Comparison of ENCODE assay signal across 8 mouse cellular contexts in the genomic region with DNA sequence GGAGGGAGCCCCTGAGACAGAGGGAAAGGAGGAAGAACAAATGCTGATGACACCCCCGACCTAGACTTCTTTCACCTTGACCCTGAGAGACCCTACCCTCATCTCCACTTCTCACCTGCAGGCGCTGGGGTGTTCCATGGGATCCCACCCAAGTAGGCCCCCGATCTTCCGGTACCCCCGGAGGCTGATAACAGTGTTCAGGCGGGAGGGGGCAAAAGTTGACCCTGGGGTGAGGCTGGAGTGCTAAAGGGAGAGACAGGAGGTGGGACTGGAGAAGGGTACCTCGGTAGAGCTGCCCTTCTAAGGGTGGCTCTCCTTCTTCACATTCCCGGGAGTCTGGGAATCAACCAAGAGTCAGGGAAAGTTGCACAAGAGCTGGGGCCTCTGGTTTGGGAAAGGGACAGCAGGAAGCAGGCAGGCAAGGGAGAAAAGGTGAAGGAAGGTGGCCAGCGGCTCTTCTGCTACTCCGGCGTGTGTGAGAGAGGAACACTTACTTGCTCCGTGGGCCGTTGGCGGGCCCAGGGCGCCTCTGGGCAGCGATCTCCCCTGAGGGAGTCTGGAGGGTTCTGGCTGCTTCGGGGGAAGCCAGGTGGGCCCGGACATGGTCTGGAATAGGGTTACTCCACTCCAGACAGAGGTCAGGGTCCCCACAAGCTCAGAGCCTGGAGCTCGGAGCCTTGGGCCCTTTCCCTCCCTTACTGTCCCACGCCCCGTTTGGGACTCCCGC. TPM values are rescaled to one million over a fixed set of nuclear protein-coding genes. Genes with fewer than 3 reads are reported as not detected.
A peak's percentile ranks its signal among the peaks of the same experiment; 100 is the strongest.
DNase-seq lines count a peak whose midpoint lies in the region; ATAC-seq and TF ChIP-seq lines count a peak whose summit lies in the region.

No protein-coding gene starts in this region.

- peak; percentile 27; the same call in 1 of the 2 replicates for ATAC-seq in neural tube, embryonic 11.5 days (ENCODE audit: insufficient read depth, low FRiP score, low TSS enrichment)
- ATAC-seq in forebrain, embryonic 14.5 days, result peak; percentile 58
- peak; percentile 36 for ATAC-seq in liver, embryonic 14.5 days (ENCODE audit: insufficient read depth)
- peak; percentile 43; the same call in 1 of the 2 replicates for ATAC-seq in stomach, embryonic 14.5 days (ENCODE audit: insufficient number of reproducible peaks, insufficient read depth, low FRiP score, low read depth)
- ATAC-seq in CD4-positive, CD25-positive, alpha-beta regulatory T cell, adult 4 months, result no peak
- no peak for ATAC-seq in frontal cortex, adult (ENCODE audit: low TSS enrichment)

- no peak for DNase-seq in neural tube, embryonic 11.5 days (ENCODE audit: low spot score)
- DNase-seq in neural tube, embryonic 10.5 days (ENCODE audit: extremely low spot score, low spot score), result no peak
- no peak for DNase-seq in forebrain, embryonic 14.5 days (ENCODE audit: low spot score)
- no peak for DNase-seq in liver, embryonic 14.5 days (ENCODE audit: low read depth in 3 of 3, low spot score in 3 of 3)
- no peak for DNase-seq in Muller cell, postnatal 12 days (ENCODE audit: inconsistent ontology term)

- peaks cover 21% of the 10 kb centered on the region for H3K4me1 ChIP-seq in neural tube, embryonic 11.5 days (ENCODE audit: control insufficient read depth, insufficient read depth, low read length)
- peaks cover 20% of the 10 kb centered on the region; the same call in 1 of the 2 replicates for H3K4me1 ChIP-seq in forebrain, embryonic 14.5 days (ENCODE audit: control insufficient read depth, insufficient read depth, low read length)
- peaks cover 6 to 15% of the 10 kb centered on the region in 2 experiments for H3K4me1 ChIP-seq in liver, embryonic 14.5 days (replicated peaks; ENCODE audit: control insufficient read depth in 2 of 2, insufficient read depth in 2 of 2, low read length in 1 of 2)
- peaks cover 25% of the 10 kb centered on the region for H3K4me1 ChIP-seq in stomach, embryonic 14.5 days (ENCODE audit: control insufficient read depth, insufficient read depth, low read length)

- TF ChIP-seq EP300 in liver, embryonic 14.5 days (IDR thresholded peaks at IDR 0.05; ENCODE audit: low read depth), result no peak

- peak overlapping the region; percentile 83 for H3K4me2 ChIP-seq in neural tube, embryonic 11.5 days (ENCODE audit: low read depth)
- H3K4me2 ChIP-seq in forebrain, embryonic 14.5 days (ENCODE audit: low read length), result peak overlapping the region; percentile 53
- H3K4me2 ChIP-seq in liver, embryonic 14.5 days (ENCODE audit: low read depth), result peak overlapping the region; percentile 80
- H3K4me2 ChIP-seq in stomach, embryonic 14.5 days (replicated peaks; ENCODE audit: low read depth, low read length), result peak overlapping the region; percentile 95

- H3K27ac ChIP-seq in neural tube, embryonic 11.5 days (ENCODE audit: low read depth, low read length), result 0 out of 2 replicates have a peak overlapping the region, but pooled peaks have one; percentile 34
- H3K27ac ChIP-seq in forebrain, embryonic 14.5 days (ENCODE audit: low read depth, low read length), result peak overlapping the region; percentile 35; the same call in 1 of the 2 replicates
- no peak overlapping the region for H3K27ac ChIP-seq in liver, embryonic 14.5 days
- H3K27ac ChIP-seq in stomach, embryonic 14.5 days (ENCODE audit: low read length), result peak overlapping the region; percentile 92

- 0 out of 2 replicates have a peak, but pooled peaks cover 3% of the 10 kb centered on the region for H3K36me3 ChIP-seq in neural tube, embryonic 11.5 days (ENCODE audit: control insufficient read depth, insufficient read depth, low read length)
- H3K36me3 ChIP-seq in forebrain, embryonic 14.5 days (ENCODE audit: control insufficient read depth, insufficient read depth, low read length), result peaks cover 25% of the 10 kb centered on the region
- peaks cover 4% of the 10 kb centered on the region; the same call in 1 of the 2 replicates for H3K36me3 ChIP-seq in liver, embryonic 14.5 days (replicated peaks; ENCODE audit: control insufficient read depth, insufficient read depth, low read depth)
- H3K36me3 ChIP-seq in stomach, embryonic 14.5 days (ENCODE audit: control insufficient read depth, insufficient read depth, low read length), result peaks cover 35% of the 10 kb centered on the region

- H3K9me3 ChIP-seq in neural tube, embryonic 11.5 days (ENCODE audit: control insufficient read depth, low read length), result no peaks in the 10 kb centered on the region
- H3K9me3 ChIP-seq in forebrain, embryonic 14.5 days (replicated peaks; ENCODE audit: control insufficient read depth, low read length), result no peaks in the 10 kb centered on the region
- H3K9me3 ChIP-seq in liver, embryonic 14.5 days (ENCODE audit: control insufficient read depth, low read length), result no peaks in the 10 kb centered on the region
- no peaks in the 10 kb centered on the region for H3K9me3 ChIP-seq in stomach, embryonic 14.5 days (ENCODE audit: control insufficient read depth, low read depth, low read length)

- no peak for TF ChIP-seq CTCF in liver, embryonic 14.5 days (IDR thresholded peaks at IDR 0.05; ENCODE audit: low read depth)

- no peaks in the 10 kb centered on the region for H3K27me3 ChIP-seq in neural tube, embryonic 11.5 days (ENCODE audit: control insufficient read depth, insufficient read depth, low read length)
- no peaks in the 10 kb centered on the region for H3K27me3 ChIP-seq in forebrain, embryonic 14.5 days (replicated peaks; ENCODE audit: control insufficient read depth, insufficient read depth, low read length)
- no peaks in the 10 kb centered on the region for H3K27me3 ChIP-seq in liver, embryonic 14.5 days (ENCODE audit: control insufficient read depth, insufficient read depth, low read length)
- H3K27me3 ChIP-seq in stomach, embryonic 14.5 days (ENCODE audit: control insufficient read depth, insufficient read depth, low read length), result no peaks in the 10 kb centered on the region

- H3K9ac ChIP-seq in neural tube, embryonic 11.5 days (ENCODE audit: low read length), result peak overlapping the region; percentile 75
- H3K9ac ChIP-seq in forebrain, embryonic 14.5 days (ENCODE audit: low read length), result peak overlapping the region; percentile 61
- peak overlapping the region; percentile 67 for H3K9ac ChIP-seq in liver, embryonic 14.5 days (replicated peaks)
- H3K9ac ChIP-seq in stomach, embryonic 14.5 days (replicated peaks; ENCODE audit: low read depth, low read length), result peak overlapping the region; percentile 84

- peak overlapping the region; percentile 53 for H3K4me3 ChIP-seq in neural tube, embryonic 11.5 days (ENCODE audit: low read depth, low read length)
- peak overlapping the region; percentile 36 for H3K4me3 ChIP-seq in forebrain, embryonic 14.5 days (ENCODE audit: low read depth, low read length)
- H3K4me3 ChIP-seq in liver, embryonic 14.5 days (ENCODE audit: insufficient read depth in 1 of 2, low read depth in 2 of 2, low read length in 2 of 2), result peak overlapping the region; percentile 54 to 62
- peak overlapping the region; percentile 77 for H3K4me3 ChIP-seq in stomach, embryonic 14.5 days (ENCODE audit: low read depth, low read length)

- 4% methylated on average over 22 of the region's 22 CpGs for WGBS in neural tube, embryonic 11.5 days
- 2% methylated on average over 22 of the region's 22 CpGs for WGBS in forebrain, embryonic 14.5 days
- WGBS in liver, embryonic 14.5 days (ENCODE audit: insufficient replicate concordance), result 4% methylated on average over 22 of the region's 22 CpGs
- WGBS in stomach, embryonic 14.5 days, result under 1% methylated on average over 22 of the region's 22 CpGs

RNA-seq across cellular contexts. Expression of gene Trip6, which starts 0.6 kb away (rescaled TPM):
- polyA plus RNA-seq in neural tube, embryonic 11.5 days (2014; fragmentation: Nextera tagmentation; extraction: Ambion mirVana), result 38.1 and 40.3 TPM in 2 replicates
- 18.2 and 18.4 TPM in 2 replicates for polyA plus RNA-seq in forebrain, embryonic 14.5 days (2014; fragmentation: Nextera tagmentation; extraction: Ambion mirVana)
- 6.7 and 7.2 TPM in 2 replicates for polyA plus RNA-seq in liver, embryonic 14.5 days (2012; rRNA removed)
- polyA plus RNA-seq in liver, embryonic 14.5 days (2014; fragmentation: Nextera tagmentation; extraction: Ambion mirVana), result 4.9 and 6.4 TPM in 2 replicates
- 75.3 and 76.2 TPM in 2 replicates for polyA plus RNA-seq in stomach, embryonic 14.5 days (2014; fragmentation: Nextera tagmentation; extraction: Ambion mirVana)
- 1 to 10 TPM; 1.0 to 1.7 TPM for polyA plus RNA-seq in CD4-positive, CD25-positive, alpha-beta regulatory T cell, adult 4 months (2017; shearing (Covaris generic))

RNA-seq across cellular contexts. Expression of gene Srrt, which starts 6.2 kb away (rescaled TPM):
- polyA plus RNA-seq in neural tube, embryonic 11.5 days (2014; fragmentation: Nextera tagmentation; extraction: Ambion mirVana), result 151 and 166 TPM in 2 replicates
- 78.9 and 95.2 TPM in 2 replicates for polyA plus RNA-seq in forebrain, embryonic 14.5 days (2014; fragmentation: Nextera tagmentation; extraction: Ambion mirVana)
- 64.1 and 93.4 TPM in 2 replicates for polyA plus RNA-seq in liver, embryonic 14.5 days (2012; rRNA removed)
- polyA plus RNA-seq in liver, embryonic 14.5 days (2014; fragmentation: Nextera tagmentation; extraction: Ambion mirVana), result 50.2 and 56.0 TPM in 2 replicates
- 111 and 120 TPM in 2 replicates for polyA plus RNA-seq in stomach, embryonic 14.5 days (2014; fragmentation: Nextera tagmentation; extraction: Ambion mirVana)
- 10 to 100 TPM; 60.2 to 63.7 TPM for polyA plus RNA-seq in CD4-positive, CD25-positive, alpha-beta regulatory T cell, adult 4 months (2017; shearing (Covaris generic))

RNA-seq across cellular contexts. Expression of gene Ufsp1, which starts 19.2 kb away (rescaled TPM):
- 9.3 and 10.9 TPM in 2 replicates for polyA plus RNA-seq in neural tube, embryonic 11.5 days (2014; fragmentation: Nextera tagmentation; extraction: Ambion mirVana)
- 9.8 and 10.3 TPM in 2 replicates for polyA plus RNA-seq in forebrain, embryonic 14.5 days (2014; fragmentation: Nextera tagmentation; extraction: Ambion mirVana)
- polyA plus RNA-seq in liver, embryonic 14.5 days (2012; rRNA removed), result 8.2 and 9.4 TPM in 2 replicates
- 6.3 and 7.9 TPM in 2 replicates for polyA plus RNA-seq in liver, embryonic 14.5 days (2014; fragmentation: Nextera tagmentation; extraction: Ambion mirVana)
- 8.1 and 8.5 TPM in 2 replicates for polyA plus RNA-seq in stomach, embryonic 14.5 days (2014; fragmentation: Nextera tagmentation; extraction: Ambion mirVana)
- 1 to 10 TPM in 1 of 2 experiments, under 1 TPM in 1; 0.65 to 1.3 TPM for polyA plus RNA-seq in CD4-positive, CD25-positive, alpha-beta regulatory T cell, adult 4 months (2017; shearing (Covaris generic))

RNA-seq across cellular contexts. Expression of gene Slc12a9, which starts 19.8 kb away (rescaled TPM):
- polyA plus RNA-seq in neural tube, embryonic 11.5 days (2014; fragmentation: Nextera tagmentation; extraction: Ambion mirVana), result 7.9 and 9.0 TPM in 2 replicates
- 6.2 and 9.9 TPM in 2 replicates for polyA plus RNA-seq in forebrain, embryonic 14.5 days (2014; fragmentation: Nextera tagmentation; extraction: Ambion mirVana)
- 2.2 and 2.4 TPM in 2 replicates for polyA plus RNA-seq in liver, embryonic 14.5 days (2012; rRNA removed)
- 1.2 TPM in 2 replicates for polyA plus RNA-seq in liver, embryonic 14.5 days (2014; fragmentation: Nextera tagmentation; extraction: Ambion mirVana)
- polyA plus RNA-seq in stomach, embryonic 14.5 days (2014; fragmentation: Nextera tagmentation; extraction: Ambion mirVana), result 8.0 and 10.1 TPM in 2 replicates
- 10 to 100 TPM in 1 of 2 experiments, 1 to 10 TPM in 1; 9.2 to 16.7 TPM for polyA plus RNA-seq in CD4-positive, CD25-positive, alpha-beta regulatory T cell, adult 4 months (2017; shearing (Covaris generic))

RNA-seq across cellular contexts. Expression of gene Ache, which starts 26.3 kb away (rescaled TPM):
- polyA plus RNA-seq in neural tube, embryonic 11.5 days (2014; fragmentation: Nextera tagmentation; extraction: Ambion mirVana), result 14.5 and 14.7 TPM in 2 replicates
- 6.9 and 10.9 TPM in 2 replicates for polyA plus RNA-seq in forebrain, embryonic 14.5 days (2014; fragmentation: Nextera tagmentation; extraction: Ambion mirVana)
- 18.1 and 20.5 TPM in 2 replicates for polyA plus RNA-seq in liver, embryonic 14.5 days (2012; rRNA removed)
- polyA plus RNA-seq in liver, embryonic 14.5 days (2014; fragmentation: Nextera tagmentation; extraction: Ambion mirVana), result 12.4 and 16.6 TPM in 2 replicates
- 11.9 and 12.1 TPM in 2 replicates for polyA plus RNA-seq in stomach, embryonic 14.5 days (2014; fragmentation: Nextera tagmentation; extraction: Ambion mirVana)
- polyA plus RNA-seq in CD4-positive, CD25-positive, alpha-beta regulatory T cell, adult 4 months (2017; shearing (Covaris generic)), result under 1 TPM in 1 of 2 experiments, not detected in 1; 0.16 TPM

Comparison
In these comparisons a context has a peak if more than half of its experiments do, and no peak if none do; other contexts are left out.
1. ATAC-seq: peak in neural tube, embryonic 11.5 days (single experiment), forebrain, embryonic 14.5 days (single experiment), liver, embryonic 14.5 days (single experiment) and stomach, embryonic 14.5 days (single experiment); none in CD4-positive, CD25-positive, alpha-beta regulatory T cell, adult 4 months (single experiment) and frontal cortex, adult (single experiment).
2. Peak in every context shown above with its lines, with median percentiles within 50 percentile points of each other: H3K4me2 ChIP-seq, H3K4me3 ChIP-seq and H3K9ac ChIP-seq.